Mouse (Mus musculus) kidney, adult 2 months (tissue): ENCODE measurements around the gene Emx1. TPM values are rescaled to one million over a fixed set of nuclear protein-coding genes. Genes with fewer than 3 reads are reported as not detected.

Source experiments
- DNase-seq: peaks from one replicate; pipeline ENCODE4 v3.0.0; 2021
- H3K27ac ChIP-seq: fragments of 200-500 bp; 2 replicates; pipeline ENCODE4 v1.5.1; 2012; ENCODE audit warnings: low read depth, low read length, control low read depth, inconsistent platforms; ENCODE audit not compliant: insufficient read depth
- H3K27me3 ChIP-seq: fragments of 200-500 bp; replicated peaks from 2 replicates; pipeline ENCODE4 v1.6.1; 2012; ENCODE audit warnings: mild to moderate bottlenecking, moderate library complexity, low read length, inconsistent platforms; ENCODE audit not compliant: control insufficient read depth, insufficient read depth
- H3K36me3 ChIP-seq: fragments of 200-500 bp; 2 replicates; pipeline ENCODE4 v1.6.1; 2012; ENCODE audit warnings: mild to moderate bottlenecking, moderate library complexity, low read length, inconsistent platforms; ENCODE audit not compliant: control insufficient read depth, insufficient read depth
- H3K4me1 ChIP-seq: fragments of 200-500 bp; 2 replicates; pipeline ENCODE4 v1.6.1; 2011; ENCODE audit warnings: low read length; ENCODE audit not compliant: control insufficient read depth, insufficient read depth
- H3K4me3 ChIP-seq: fragments of 200-500 bp; 2 replicates; pipeline ENCODE4 v1.5.1; 2011; ENCODE audit warnings: mild to moderate bottlenecking, low read depth, low read length, control low read depth; ENCODE audit not compliant: insufficient read depth
- CTCF ChIP-seq: fragments of 200-500 bp; conservative IDR thresholded peaks from 2 replicates; pipeline ENCODE4 v1.5.1; 2011; ENCODE audit warnings: low read depth, mild to moderate bottlenecking, control low read depth, low read length, moderate library complexity, mixed read lengths; ENCODE audit not compliant: insufficient read depth, insufficient read length
- POLR2A ChIP-seq: fragments of 200-500 bp; IDR thresholded peaks from one replicate; pipeline ENCODE4 v1.6.1; 2011; ENCODE audit warnings: low read depth, low read length, control low read depth
- WGBS: fragments of 180-500 bp; shearing (Covaris S2); methylation state at CpG from one replicate; pipeline ENCODE4 v1.1.7; 2018; 5-methylcytosine and 5-hydroxymethylcytosine counted together
- polyA plus RNA-seq: library from polyadenylated mRNA; depleted of rRNA; stranded (reverse); fragments of >200 nt; gene quantifications from 2 replicates; pipeline ENCODE4 v1.2.3, GENCODE M21; 2012; rRNA removed

Gene Emx1
- polyA plus RNA-seq, 1 experiment, result 62.8 TPM

- H3K4me1 ChIP-seq, result peaks cover 48% of the 10 kb centered on the region
- no peaks in the 10 kb centered on the region for H3K36me3 ChIP-seq
- WGBS, result 40% methylated on average over 6 of the region's 6 CpGs
- H3K4me3 ChIP-seq, result no peak overlapping the region
- TF ChIP-seq POLR2A (no peak), CTCF (no peak)
- DNase-seq, result peak; percentile 91
- H3K27ac ChIP-seq, result peak overlapping the region; percentile 76
- H3K27me3 ChIP-seq, result no peaks in the 10 kb centered on the region
Measured at GRCm38 (mm10) chr6:85250811-85251241, 63.6 kb downstream of the Emx1 start.

GRCm38 (mm10) chr6:85252251-85253058 lies 65.2 kb downstream of the Emx1 start:
- Histone ChIP-seq H3K4me3 (no peak overlapping the region), H3K27ac (peak overlapping the region; percentile 93), H3K27me3 (no peaks in the 10 kb centered on the region), H3K36me3 (no peaks in the 10 kb centered on the region), H3K4me1 (peaks cover 48% of the 10 kb centered on the region)
- TF ChIP-seq POLR2A (no peak), CTCF (no peak)
- peak; percentile 92 for DNase-seq
- WGBS, result 46% methylated on average over 17 of the region's 17 CpGs

GRCm38 (mm10) chr6:85253275-85253674 lies 66.0 kb downstream of the Emx1 start:
- no peaks in the 10 kb centered on the region for H3K27me3 ChIP-seq
- 80% methylated on average over 3 of the region's 3 CpGs for WGBS
- peak; percentile 23 for DNase-seq
- TF ChIP-seq POLR2A (no peak), CTCF (no peak; the same call in 1 of the 2 replicates)
- H3K4me3 ChIP-seq, result no peak overlapping the region
- H3K27ac ChIP-seq, result peak overlapping the region; percentile 61
- H3K36me3 ChIP-seq, result no peaks in the 10 kb centered on the region
- H3K4me1 ChIP-seq, result peaks cover 48% of the 10 kb centered on the region

Other genes with a start within 250 kb of the Emx1 start
- 8.0 and 8.4 TPM in 2 replicates for gene Exoc6b, start 117.9 kb upstream of the Emx1 start, polyA plus RNA-seq
- 65.7 and 79.7 TPM in 2 replicates for gene Spr, start 49.7 kb upstream of the Emx1 start, polyA plus RNA-seq
- gene Sfxn5, start 146.0 kb downstream of the Emx1 start, polyA plus RNA-seq, result 23.6 and 25.8 TPM in 2 replicates
- 56.8 and 63.6 TPM in 2 replicates for gene Rab11fip5, start 187.2 kb downstream of the Emx1 start, polyA plus RNA-seq
- not detected in 2 replicates for gene Noto, start 236.4 kb downstream of the Emx1 start, polyA plus RNA-seq
- gene Smyd5, start 244.6 kb downstream of the Emx1 start, polyA plus RNA-seq, result 16.4 and 18.8 TPM in 2 replicates